Mouse (Mus musculus) cerebellum, postnatal 36 days (tissue): ENCODE measurements around the gene 5730522E02Rik.

Source experiments
- DNase-seq, 2 experiments: peaks; one replicate each; pipeline ENCODE4 v3.0.0; 2021 to 2022; ENCODE audit warnings: mixed read lengths in 2 of 2

5730522E02Rik gene

GRCm38 (mm10) chr11:25772231-25772630 lies 438.3 kb downstream of the 5730522E02Rik start:
- no peak for DNase-seq

DNA sequence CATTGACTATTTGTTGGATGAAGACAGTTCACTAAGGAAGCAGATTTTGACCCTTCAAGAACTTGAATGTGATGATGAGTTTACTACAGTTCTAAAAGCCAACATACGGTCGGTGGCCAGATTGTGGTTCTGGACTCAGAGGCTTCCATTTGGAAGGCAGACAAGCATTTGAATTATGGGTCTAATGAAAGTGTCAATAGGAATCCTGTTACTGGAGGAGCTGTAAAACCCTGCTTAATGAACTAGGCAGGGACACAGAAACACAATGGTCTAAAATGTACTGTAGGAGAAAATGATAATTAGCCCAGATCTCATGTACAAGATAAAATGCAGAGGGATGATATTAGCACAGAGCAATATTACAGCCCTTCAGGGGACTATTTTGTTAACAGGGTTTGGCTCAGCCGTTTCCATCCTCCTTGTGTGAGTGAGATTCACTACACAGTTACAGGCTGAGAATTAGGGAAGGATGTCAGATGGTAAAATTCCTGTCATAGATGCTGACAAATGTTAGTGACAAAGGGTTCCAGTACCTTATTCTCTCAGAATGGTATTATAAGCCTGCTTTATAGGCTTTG lies 439.5 kb downstream of the 5730522E02Rik start:
- DNase-seq: no peak

- no peak for DNase-seq
These were observed 442.8 kb downstream of the 5730522E02Rik start for GRCm38 (mm10) chr11:25767584-25768333.

DNA sequence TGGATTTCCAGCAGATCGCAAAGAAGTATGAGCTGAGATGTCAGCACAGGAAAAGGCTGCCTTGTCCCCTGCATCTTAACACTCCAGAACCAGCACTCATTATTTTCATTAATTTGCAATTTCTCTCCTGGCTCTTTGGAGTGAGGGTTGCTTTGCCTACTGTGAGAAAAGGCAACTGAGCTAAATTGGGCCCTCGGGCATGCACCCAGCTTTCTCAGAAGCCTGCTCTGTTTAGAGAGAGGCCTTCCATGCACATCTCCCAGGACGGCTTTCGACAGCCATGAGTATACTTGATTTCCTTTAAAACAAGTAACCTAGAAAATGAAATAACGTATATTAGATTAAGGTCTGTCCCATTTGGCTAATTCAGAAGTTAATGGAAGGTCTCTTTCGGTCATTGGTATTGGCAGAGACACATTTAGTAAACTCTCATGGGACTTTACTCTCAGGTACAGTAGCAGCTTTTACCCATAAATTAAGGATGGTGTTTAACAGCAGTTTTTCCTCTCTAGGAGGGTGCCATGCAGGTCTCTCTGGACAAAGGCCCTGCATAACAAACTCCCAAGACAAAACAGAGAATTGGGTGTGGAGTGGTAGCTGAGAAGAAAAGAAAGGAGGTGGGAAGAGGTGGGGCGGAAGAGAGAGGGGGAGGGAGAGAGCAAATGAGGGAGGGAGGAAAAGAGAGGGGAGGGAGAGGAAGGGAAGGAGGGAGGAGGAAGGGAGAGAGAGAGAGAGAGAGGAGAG lies 457.2 kb downstream of the 5730522E02Rik start:
- DNase-seq: no peak

- DNase-seq: no peak
These were observed 458.1 kb downstream of the 5730522E02Rik start for GRCm38 (mm10) chr11:25752418-25752817.

- no peak for DNase-seq
These were observed 463.3 kb downstream of the 5730522E02Rik start for GRCm38 (mm10) chr11:25747098-25747862.

- DNase-seq: no peak
These were observed 466.9 kb downstream of the 5730522E02Rik start for GRCm38 (mm10) chr11:25743664-25744063.

DNA sequence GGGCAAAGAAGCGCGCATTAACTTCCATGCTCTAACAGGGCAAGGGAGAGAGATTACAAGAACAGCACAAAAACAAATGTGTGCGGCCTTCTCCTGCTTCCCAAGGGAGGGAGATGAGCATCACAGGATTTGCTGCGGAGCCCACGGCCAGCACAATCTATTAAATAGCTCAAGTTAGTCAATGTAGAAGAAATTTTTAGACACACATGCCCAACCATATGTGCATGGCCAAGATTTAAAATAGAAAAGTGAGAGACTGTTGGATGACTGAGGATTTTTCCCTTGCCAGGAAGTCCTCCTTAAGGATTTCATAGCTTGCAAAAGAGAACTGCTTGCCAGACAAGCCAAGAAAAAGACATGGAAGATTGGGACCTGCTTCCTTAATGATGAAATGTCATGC lies 473.3 kb downstream of the 5730522E02Rik start:
- no peak for DNase-seq

- no peak for DNase-seq
These were observed 481.1 kb downstream of the 5730522E02Rik start for GRCm38 (mm10) chr11:25729476-25729875.

- DNase-seq: no peak
These were observed 494.9 kb downstream of the 5730522E02Rik start for GRCm38 (mm10) chr11:25715447-25716321.

GRCm38 (mm10) chr11:25710559-25710958 lies 500.0 kb downstream of the 5730522E02Rik start:
- no peak for DNase-seq

GRCm38 (mm10) chr11:25709892-25710291 lies 500.7 kb downstream of the 5730522E02Rik start:
- DNase-seq: no peak

GRCm38 (mm10) chr11:25704332-25705168 lies 506.0 kb downstream of the 5730522E02Rik start:
- no peak for DNase-seq

DNA sequence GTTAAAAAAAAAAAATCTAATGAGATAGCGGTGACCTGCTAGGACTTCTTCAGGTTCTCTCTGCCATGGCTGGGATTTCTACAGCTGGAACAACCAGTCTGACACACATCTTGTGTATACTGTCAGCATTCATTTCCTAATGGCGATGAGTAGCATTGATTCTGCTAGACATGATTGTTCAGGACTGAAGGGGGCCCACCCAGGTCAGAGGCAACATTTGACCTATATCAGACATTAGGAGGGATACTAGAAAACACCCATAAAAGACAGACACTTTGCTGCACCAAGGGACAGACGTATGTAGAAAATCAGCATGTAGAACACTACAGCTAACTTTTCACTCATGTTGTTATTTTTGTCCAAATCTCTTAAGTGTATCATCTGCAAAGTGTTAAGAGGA lies 507.8 kb downstream of the 5730522E02Rik start:
- DNase-seq: no peak

- DNase-seq: no peak
These were observed 512.9 kb downstream of the 5730522E02Rik start for GRCm38 (mm10) chr11:25697508-25698193.

DNA sequence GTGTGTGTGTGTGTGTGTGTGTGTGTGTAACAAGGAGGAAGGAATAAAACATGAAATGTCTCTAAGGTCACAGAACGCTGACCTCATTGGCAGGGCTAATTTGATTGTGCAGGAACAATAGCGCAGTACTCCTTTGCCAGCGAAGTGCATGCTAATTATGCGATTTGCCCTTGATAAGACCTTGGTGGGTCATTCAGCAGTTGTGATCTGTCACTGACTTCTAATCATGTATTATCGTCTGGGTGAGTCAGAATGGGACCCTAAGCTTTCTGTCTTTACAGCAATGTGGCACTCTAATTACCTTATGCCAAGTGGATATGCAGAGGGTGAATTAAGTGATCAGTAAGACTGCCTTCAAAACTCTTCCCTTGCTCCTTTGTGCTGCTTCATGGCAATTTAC lies 514.4 kb downstream of the 5730522E02Rik start:
- no peak for DNase-seq

- no peak for DNase-seq
These were observed 525.8 kb downstream of the 5730522E02Rik start for GRCm38 (mm10) chr11:25684731-25685130.

- no peak for DNase-seq
These were observed 530.7 kb downstream of the 5730522E02Rik start for GRCm38 (mm10) chr11:25679856-25680255.

- DNase-seq: no peak
These were observed 536.4 kb downstream of the 5730522E02Rik start for GRCm38 (mm10) chr11:25674194-25674593.

DNA sequence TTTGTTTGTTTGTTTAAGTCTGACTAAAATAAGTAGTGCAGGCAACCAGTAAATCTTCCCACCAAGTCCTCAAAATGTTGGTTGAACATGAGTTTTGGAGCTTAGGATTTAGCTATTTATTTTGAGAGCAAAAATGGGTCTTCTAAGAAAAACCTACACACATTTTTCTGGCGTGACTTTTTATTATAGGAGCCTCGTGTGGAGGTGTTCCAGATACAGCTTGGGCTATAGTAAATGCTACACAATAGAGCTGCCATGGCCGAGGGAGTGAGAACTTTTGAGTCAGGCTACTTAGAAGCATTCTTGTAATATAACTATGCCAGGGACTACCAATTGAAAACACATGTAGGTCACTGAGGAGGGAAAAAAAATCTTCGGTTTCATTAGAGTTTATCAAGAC lies 540.5 kb downstream of the 5730522E02Rik start:
- DNase-seq: no peak
